Mouse (Mus musculus) adrenal gland, postnatal 4 days (tissue): ENCODE measurements around the gene Samd15. TPM values are rescaled to one million over a fixed set of nuclear protein-coding genes. Genes with fewer than 3 reads are reported as not detected.
"Not testable (repeated sequence)": the region's sequence is repeated elsewhere in the genome, so short reads cannot be mapped to it uniquely, and the experiment has no call there.

Source experiments
- DNase-seq, 2 experiments: peaks; one replicate each; pipeline ENCODE4 v3.0.0; 2021 to 2022; ENCODE audit warnings: low spot score in 2 of 2, mixed read lengths in 2 of 2
- long read RNA-seq, 2 experiments: library from polyadenylated mRNA; stranded (forward); transcript quantifications; one replicate each; pipeline ENCODE4 v2.0.0; 2021
- total RNA-seq, 2 experiments: library from RNA; stranded (reverse); gene quantifications; 2 replicates each; pipeline ENCODE4 v1.2.3; 2021

The Samd15 gene
- 1 to 10 TPM; 3.0 to 3.2 TPM for total RNA-seq
- long read RNA-seq, experiment 1, partial matches to known transcripts, result 0 of 4 reads
- long read RNA-seq, experiment 1, other reads (novel, unspliced or antisense), result 2 of 4 reads
- long read RNA-seq, experiment 2, partial matches to known transcripts, result 0 of 1 reads
- long read RNA-seq, experiment 2, other reads (novel, unspliced or antisense), result 1 of 1 reads

- peak; percentile 14 to 29 for DNase-seq
Measured at GRCm38 (mm10) chr12:87199206-87199972, at the start of gene Samd15. TSS of gene Samd15 (plus strand) at chr12:87199723.

DNA sequence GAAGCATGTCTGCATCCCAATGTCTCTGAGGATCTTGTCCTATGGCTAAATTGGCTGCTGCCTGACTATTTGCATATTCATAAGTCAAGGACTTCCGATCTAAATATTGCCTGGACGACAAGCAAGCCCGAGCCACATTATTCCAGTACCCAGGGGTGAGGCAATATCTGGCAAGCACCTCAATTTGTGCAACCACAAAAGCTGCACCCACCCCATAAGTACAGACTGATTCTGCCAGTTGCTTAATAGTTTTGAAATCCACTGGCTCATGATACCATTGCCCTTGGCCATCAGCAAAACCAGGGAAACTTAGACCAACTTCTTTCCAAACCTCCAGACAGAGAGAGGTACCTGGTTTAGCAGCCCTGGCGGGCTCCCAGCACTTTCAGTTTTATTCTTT lies 45.1 kb upstream of the Samd15 start:
- DNase-seq, result not testable (repeated sequence)

- no peak for DNase-seq
Measured at GRCm38 (mm10) chr12:87157361-87157760, 42.2 kb upstream of the Samd15 start.

DNA sequence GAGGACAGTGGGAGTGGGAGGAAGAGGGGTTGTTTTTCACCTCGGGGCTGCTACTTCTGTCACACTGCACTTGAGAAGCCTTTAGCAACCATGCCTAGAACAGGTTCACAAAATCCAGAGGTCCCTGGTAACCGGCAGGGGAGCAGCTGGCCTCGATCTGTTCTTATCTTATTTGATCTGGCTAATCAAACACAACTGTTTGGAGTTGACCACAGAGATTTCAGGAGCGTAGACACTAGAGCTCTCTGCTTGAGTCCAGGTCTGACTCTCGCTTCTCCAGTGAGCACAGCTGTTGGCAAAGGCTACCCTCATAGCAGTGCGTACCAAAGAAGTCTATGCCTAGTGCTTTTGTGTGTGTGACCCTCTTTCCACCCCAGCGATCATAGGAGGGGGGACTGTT lies 41.4 kb upstream of the Samd15 start:
- DNase-seq, result no peak

DNA sequence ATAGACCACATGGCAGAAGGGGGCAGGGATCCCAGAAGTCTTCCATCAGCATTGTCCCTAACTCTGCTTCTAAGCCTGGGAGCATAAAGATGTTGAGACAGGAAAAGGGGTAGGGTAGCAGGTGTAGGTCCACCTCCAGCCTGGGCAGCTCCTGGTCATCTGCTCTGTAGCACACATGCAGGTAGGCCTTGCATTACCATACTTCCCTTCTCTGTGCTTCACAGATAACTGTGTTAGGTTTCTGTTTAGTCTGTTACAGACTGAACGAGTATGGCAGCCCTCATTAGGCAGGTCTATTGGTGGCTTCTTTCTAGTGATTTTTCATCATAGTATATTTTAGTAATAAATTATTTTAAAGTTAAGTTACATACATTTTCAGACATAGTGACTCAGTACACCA lies 39.2 kb upstream of the Samd15 start:
- DNase-seq, result no peak

GRCm38 (mm10) chr12:87160815-87161214 lies 38.7 kb upstream of the Samd15 start:
- DNase-seq, result no peak

DNA sequence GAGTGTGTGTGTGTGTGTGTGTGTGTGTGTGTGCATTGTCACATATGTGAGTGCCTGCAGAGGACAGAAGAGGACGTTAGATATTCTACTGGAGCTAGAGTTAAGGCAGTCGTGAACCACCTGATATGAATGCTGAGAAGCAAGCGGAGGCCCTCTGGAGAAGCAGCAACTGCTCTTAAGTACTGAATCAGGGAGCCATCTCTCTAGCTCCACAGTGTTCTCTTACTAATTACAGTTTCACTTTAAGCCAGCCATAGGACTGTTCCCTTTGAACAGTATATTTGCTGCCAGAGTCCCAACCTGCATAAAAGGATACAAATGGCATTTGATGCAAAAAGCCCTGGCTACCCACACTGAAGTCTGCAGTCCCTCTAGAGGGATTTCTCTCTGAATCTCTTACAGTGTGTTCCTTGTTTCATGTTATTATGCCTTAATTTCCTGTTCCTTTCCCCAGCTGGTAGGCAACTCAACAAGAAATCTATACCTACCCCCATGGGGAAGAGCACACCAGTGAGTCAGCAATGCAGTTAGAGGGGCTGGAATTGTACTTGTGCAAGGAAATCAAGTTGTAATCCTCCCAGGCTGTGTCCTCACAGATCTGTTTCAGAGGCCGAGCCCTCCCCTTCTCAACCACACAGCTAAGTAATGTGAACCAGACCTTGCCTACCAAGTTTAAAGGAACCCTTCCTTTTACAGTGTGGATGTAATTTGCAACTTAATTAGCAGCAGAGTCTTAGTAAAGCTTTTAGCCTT lies 24.2 kb upstream of the Samd15 start:
- DNase-seq, result no peak

DNA sequence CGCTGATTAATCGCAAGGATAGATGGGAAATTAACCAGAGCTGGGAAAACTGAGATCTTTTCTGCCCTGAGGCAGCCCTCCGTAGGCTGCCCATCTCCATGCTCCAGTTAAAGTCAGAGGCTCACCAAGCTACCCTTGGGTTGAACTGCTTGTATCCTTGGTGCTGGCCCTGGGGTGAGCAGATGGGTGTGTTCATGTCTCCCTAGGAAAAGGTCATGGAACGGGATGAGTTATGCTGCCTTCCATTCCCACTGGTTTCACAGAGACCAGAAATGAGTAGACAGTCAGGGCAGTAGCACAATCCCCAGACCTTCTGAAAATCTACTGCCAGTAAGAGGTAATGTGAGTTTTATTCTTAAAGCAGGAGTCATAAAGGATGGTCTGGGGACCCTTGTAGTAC lies 21.9 kb upstream of the Samd15 start:
- peak in 1 of 2 experiments; percentile 19 for DNase-seq

- DNase-seq, result no peak
Measured at GRCm38 (mm10) chr12:87193008-87193407, 6.5 kb upstream of the Samd15 start.

DNA sequence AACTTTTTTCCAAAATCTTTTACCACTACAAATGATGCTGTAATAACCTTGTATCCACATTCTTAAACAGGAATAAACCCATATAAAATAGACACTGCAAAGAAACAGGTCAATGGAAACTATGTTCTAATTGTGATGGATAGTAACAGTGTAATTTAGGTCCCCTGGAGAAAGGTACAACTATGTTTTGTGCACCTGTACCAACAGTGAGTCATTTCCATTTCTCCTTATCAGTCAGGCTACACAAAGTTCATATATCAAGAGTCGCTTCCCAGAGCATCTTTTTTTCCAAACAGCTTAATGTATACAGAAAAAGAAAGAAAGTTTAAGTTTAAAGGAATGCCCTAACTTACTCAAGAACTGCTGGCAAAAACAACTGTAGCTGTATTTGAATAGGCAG lies 4.5 kb upstream of the Samd15 start:
- no peak for DNase-seq

- DNase-seq, result no peak
Measured at GRCm38 (mm10) chr12:87196310-87196709, 3.2 kb upstream of the Samd15 start.

DNA sequence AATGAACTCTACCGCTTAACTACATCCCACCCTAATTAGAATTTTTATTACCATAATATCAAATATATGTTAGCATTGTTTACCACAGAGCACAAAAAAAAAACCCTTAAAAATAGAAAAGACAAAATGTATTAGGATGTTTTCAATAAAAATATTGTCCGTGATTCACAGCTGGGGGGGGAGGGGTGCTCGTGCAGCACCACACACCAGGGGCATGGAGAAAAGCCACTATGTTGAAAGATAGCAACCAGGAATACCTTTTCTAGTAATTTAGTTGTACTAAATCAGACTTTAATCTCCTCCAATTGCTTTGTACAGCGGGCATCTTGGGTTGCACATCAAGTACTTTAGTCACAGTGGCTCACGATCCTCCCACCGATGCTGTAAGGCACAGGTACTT lies 731 bp upstream of the Samd15 start:
- DNase-seq, result no peak

- peak; percentile 54 to 60 for DNase-seq
Measured at GRCm38 (mm10) chr12:87199973-87200586, 557 bp downstream of the Samd15 start, which contains the start of gene Tmed8. TSS of gene Tmed8 (minus strand) at chr12:87200454.

DNA sequence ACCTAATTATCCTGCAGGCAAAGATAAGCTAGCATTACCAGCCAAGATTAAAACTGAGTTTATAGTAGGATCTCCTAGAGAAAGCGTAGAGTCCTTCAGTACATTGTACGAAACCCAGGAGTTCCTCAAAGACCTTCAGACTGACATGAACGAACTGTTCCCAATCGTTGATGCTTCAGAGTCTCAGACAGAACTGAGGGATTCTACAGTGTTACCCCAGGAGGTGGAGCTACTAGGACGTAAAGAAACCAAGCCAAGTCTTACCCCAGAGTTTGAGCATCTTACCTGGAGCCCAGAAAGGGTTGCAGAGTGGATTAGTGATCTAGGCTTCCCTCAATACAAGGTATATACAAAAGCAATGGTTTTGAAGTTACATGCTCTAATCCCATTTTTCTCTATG lies 2.2 kb downstream of the Samd15 start:
- no peak for DNase-seq

GRCm38 (mm10) chr12:87205789-87206188 lies 6.3 kb downstream of the Samd15 start:
- not testable (repeated sequence) for DNase-seq

GRCm38 (mm10) chr12:87212844-87213606 lies 13.5 kb downstream of the Samd15 start:
- no peak for DNase-seq

DNA sequence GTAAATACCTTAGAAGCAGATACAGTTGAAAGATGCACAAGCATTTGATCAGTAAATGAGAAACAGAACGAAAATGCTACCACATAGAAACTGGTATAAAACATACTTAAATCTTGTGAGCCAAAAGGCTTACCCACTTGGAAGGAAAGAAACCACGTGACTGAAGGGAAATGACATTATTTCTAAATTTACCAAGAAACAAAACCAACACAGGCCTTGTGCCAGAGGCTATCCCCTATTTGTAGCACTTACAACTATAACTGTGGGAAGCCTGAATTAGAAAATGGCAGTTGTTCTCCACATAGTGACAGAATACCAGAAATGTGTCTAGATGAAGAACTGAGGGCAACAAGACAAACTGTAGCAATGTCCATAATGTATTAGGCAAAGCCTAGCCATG lies 16.5 kb downstream of the Samd15 start:
- no peak for DNase-seq

DNA sequence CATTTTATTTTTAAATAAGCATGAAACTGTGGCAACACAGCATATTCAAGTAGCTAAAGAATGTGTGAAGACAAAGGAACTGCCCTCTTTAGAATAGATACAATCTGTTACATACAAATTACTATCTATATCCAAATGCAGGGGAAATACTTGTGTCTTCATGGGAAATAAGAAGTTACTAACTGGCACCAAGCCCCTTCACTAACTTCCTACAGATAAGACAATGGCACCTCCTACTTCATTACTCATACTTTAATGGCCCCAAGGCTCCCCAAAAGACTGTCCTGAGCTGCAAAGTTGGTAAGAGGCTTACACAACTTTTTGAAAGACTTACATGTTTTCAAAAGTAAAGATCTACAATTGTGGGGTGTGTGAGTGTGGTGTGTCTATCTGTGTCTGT lies 18.1 kb downstream of the Samd15 start:
- DNase-seq, result no peak

- no peak for DNase-seq
Measured at GRCm38 (mm10) chr12:87219362-87219761, 19.8 kb downstream of the Samd15 start.

GRCm38 (mm10) chr12:87224950-87225349 lies 25.4 kb downstream of the Samd15 start:
- no peak for DNase-seq

DNA sequence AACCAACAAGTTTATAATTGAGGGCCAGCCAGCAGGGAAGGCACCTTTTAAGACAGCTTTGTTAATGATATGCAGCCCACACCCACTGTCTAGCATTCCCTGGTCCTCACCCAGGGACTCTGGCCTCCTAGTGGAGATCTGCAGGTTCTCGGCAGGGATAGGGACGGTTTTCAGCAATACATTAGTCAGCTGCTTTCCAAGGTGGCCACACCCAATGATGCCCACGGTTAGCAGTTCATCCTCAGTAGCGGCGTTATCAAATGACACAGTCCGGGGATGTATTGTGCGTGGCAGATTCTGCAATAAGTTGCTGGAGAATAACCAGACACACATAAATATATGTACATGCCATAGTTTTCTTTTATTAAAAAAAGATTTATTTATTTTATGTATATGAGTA lies 27.3 kb downstream of the Samd15 start:
- no peak for DNase-seq
